8 mouse cellular contexts compared by ENCODE assay signal in genomic region chr10:89874036-89874435, GRCm38 (mm10). TPM values are rescaled to one million over a fixed set of nuclear protein-coding genes. Genes with fewer than 3 reads are reported as not detected.
DNase-seq lines count a peak whose midpoint lies in the region; ATAC-seq lines count a peak whose summit lies in the region.

No protein-coding gene starts in this region.

- H3K9ac ChIP-seq in liver, embryonic 12.5 days: no peak overlapping the region
- H3K9ac ChIP-seq in stomach, embryonic 15.5 days: no peak overlapping the region

- no peak overlapping the region for H3K27ac ChIP-seq in liver, embryonic 12.5 days
- H3K27ac ChIP-seq in stomach, embryonic 15.5 days: no peak overlapping the region

- H3K27me3 ChIP-seq in liver, embryonic 12.5 days (replicated peaks): peaks cover 44% of the 10 kb centered on the region
- peaks cover 9% of the 10 kb centered on the region; the same call in 1 of the 2 replicates for H3K27me3 ChIP-seq in stomach, embryonic 15.5 days (replicated peaks)

- no peak overlapping the region; the same call in 1 of the 2 replicates for H3K4me3 ChIP-seq in liver, embryonic 12.5 days
- H3K4me3 ChIP-seq in stomach, embryonic 15.5 days (replicated peaks): peak overlapping the region; percentile 56

- peaks cover 5% of the 10 kb centered on the region; the same call in 1 of the 2 replicates for H3K4me1 ChIP-seq in liver, embryonic 12.5 days
- peaks cover 9% of the 10 kb centered on the region for H3K4me1 ChIP-seq in stomach, embryonic 15.5 days

- H3K36me3 ChIP-seq in liver, embryonic 12.5 days: no peaks in the 10 kb centered on the region
- H3K36me3 ChIP-seq in stomach, embryonic 15.5 days: no peaks in the 10 kb centered on the region

- DNase-seq in cerebellum, postnatal 25 days: peak; percentile 34 to 52
- no peak for DNase-seq in cerebellum, adult 9-10 months
- DNase-seq in right cerebral cortex, postnatal 25 days: peak; percentile 16
- no peak for DNase-seq in right cerebral cortex, postnatal 14 days
- no peak for DNase-seq in adipocyte (ENCODE audit: low spot score)
- DNase-seq in gastrocnemius, adult 18-20 months (ENCODE audit: low spot score): no peak

- peak overlapping the region; percentile 66 for H3K4me2 ChIP-seq in liver, embryonic 12.5 days
- peak overlapping the region; percentile 99 for H3K4me2 ChIP-seq in stomach, embryonic 15.5 days

- WGBS in liver, embryonic 12.5 days (ENCODE audit: insufficient replicate concordance): 20% methylated on average over 8 of the region's 8 CpGs
- WGBS in stomach, embryonic 15.5 days: 14% methylated on average over 8 of the region's 8 CpGs

- no peaks in the 10 kb centered on the region for H3K9me3 ChIP-seq in liver, embryonic 12.5 days (replicated peaks)
- H3K9me3 ChIP-seq in stomach, embryonic 15.5 days: no peaks in the 10 kb centered on the region

- no peak for ATAC-seq in liver, embryonic 12.5 days
- ATAC-seq in stomach, embryonic 15.5 days (ENCODE audit: insufficient read depth, low FRiP score, low read depth): no peak

RNA-seq across cellular contexts. Expression of gene Anks1b, which starts 0.7 kb away (rescaled TPM):
- polyA plus RNA-seq in liver, embryonic 12.5 days (2016; fragmentation: Nextera tagmentation; extraction: Ambion mirVana): 0.02 TPM in 1 of 2 replicates, not detected in the other
- polyA plus RNA-seq in stomach, embryonic 15.5 days (2015; fragmentation: Nextera tagmentation; extraction: Ambion mirVana): 0.97 and 1.9 TPM in 2 replicates
- under 1 TPM; 0.09 to 0.17 TPM for total RNA-seq in gastrocnemius, adult 18-20 months (2021)

Comparison
In these comparisons a context has a peak if more than half of its experiments do, and no peak if none do; other contexts are left out.
1. DNase-seq: peak in cerebellum, postnatal 25 days (2 of 2) and right cerebral cortex, postnatal 25 days (single experiment); none in cerebellum, adult 9-10 months (single experiment), right cerebral cortex, postnatal 14 days (single experiment), adipocyte (single experiment) and gastrocnemius, adult 18-20 months (single experiment).